Mouse (Mus musculus) kidney, postnatal 0 days (tissue): ENCODE results near the gene Prdm8. TPM values are rescaled to one million over a fixed set of nuclear protein-coding genes. Genes with fewer than 3 reads are reported as not detected.
A peak's percentile ranks its signal among the peaks of the same experiment; 100 is the strongest.

ENCODE experiments used
- ATAC-seq: fragments of 200-750 bp; cut with Nextera tagmentation; replicated peaks from 2 replicates; pipeline ENCODE4 v1.8.0; 2017; ENCODE audit warnings: low read depth, moderate number of reproducible peaks, moderate TSS enrichment, moderate library complexity; ENCODE audit not compliant: low FRiP score
- DNase-seq: peaks from one replicate; pipeline ENCODE4 v3.0.0-alpha.2; 2016; ENCODE audit warnings: low spot score
- H3K27ac ChIP-seq: fragments of 300-500 bp; sonication (generic); 2 replicates; pipeline ENCODE4 v1.5.1; 2014; ENCODE audit warnings: mild to moderate bottlenecking
- H3K27me3 ChIP-seq: fragments of 300-500 bp; sonication (generic); 2 replicates; pipeline ENCODE4 v1.6.1; 2014; ENCODE audit warnings: low read length, mixed read lengths; ENCODE audit not compliant: insufficient read depth
- H3K36me3 ChIP-seq: fragments of 300-500 bp; sonication (generic); 2 replicates; pipeline ENCODE4 v1.6.1; 2014; ENCODE audit warnings: low read length, mixed read lengths; ENCODE audit not compliant: insufficient read depth
- H3K4me1 ChIP-seq: fragments of 300-500 bp; sonication (generic); replicated peaks from 2 replicates; pipeline ENCODE4 v1.6.1; 2014; ENCODE audit warnings: antibody characterized with exemption, low read length, mixed read lengths; ENCODE audit not compliant: insufficient read depth
- H3K4me2 ChIP-seq: fragments of 300-500 bp; sonication (generic); 2 replicates; pipeline ENCODE4 v1.6.1; 2014; ENCODE audit warnings: mild to moderate bottlenecking, low read length, moderate library complexity, mixed read lengths
- H3K4me3 ChIP-seq: fragments of 300-500 bp; sonication (generic); replicated peaks from 2 replicates; pipeline ENCODE4 v1.5.1; 2014; ENCODE audit warnings: low read depth, low read length
- H3K9ac ChIP-seq: fragments of 300-500 bp; sonication (generic); 2 replicates; pipeline ENCODE4 v1.6.1; 2014; ENCODE audit warnings: low read depth, low read length
- H3K9me3 ChIP-seq: fragments of 300-500 bp; sonication (generic); replicated peaks from 2 replicates; pipeline ENCODE4 v1.6.1; 2016; ENCODE audit warnings: low read length, inconsistent platforms, mixed read lengths
- CTCF ChIP-seq: IDR thresholded peaks from 2 replicates; pipeline ENCODE4 v1.5.1; 2016; ENCODE audit warnings: antibody characterized with exemption, low read depth, mild to moderate bottlenecking, moderate library complexity
- WGBS: fragments of 180-500 bp; shearing (Covaris S2); extraction: QIAGEN DNeasy Blood & Tissue Kit; methylation state at CpG from one replicate; pipeline ENCODE4 v1.1.7; 2014; 5-methylcytosine and 5-hydroxymethylcytosine counted together
- polyA plus RNA-seq: library from polyadenylated mRNA; unstranded; fragments of >200 nt; fragmentation: Nextera tagmentation; extraction: Ambion mirVana; gene quantifications from 2 replicates; pipeline ENCODE4 v1.2.1, GENCODE M21; 2015

Prdm8 gene
- polyA plus RNA-seq, 1 experiment from 2014 or later: 0.04 TPM

DNA sequence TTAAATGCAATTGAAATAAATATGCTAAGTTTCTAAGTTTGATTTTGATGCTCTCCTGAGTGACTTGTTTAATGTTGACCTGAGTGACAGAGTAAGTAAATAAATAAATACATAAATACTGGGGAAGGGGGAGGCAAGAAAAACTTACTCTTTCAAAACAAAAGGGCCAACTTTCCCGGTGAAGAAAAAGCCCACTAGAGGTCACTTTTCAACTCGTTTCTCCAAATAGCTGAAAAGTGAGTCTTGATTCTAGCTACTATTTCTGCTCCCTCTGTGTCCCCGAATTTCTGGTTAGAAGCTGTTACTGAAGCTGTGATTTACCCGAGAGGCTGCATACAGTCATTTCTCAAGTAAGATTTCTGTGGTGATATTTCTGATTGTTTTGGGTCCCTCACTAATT lies 45.5 kb downstream of the Prdm8 start:
- DNase-seq (no peak), ATAC-seq (no peak)
- Histone ChIP-seq H3K9ac (no peak overlapping the region), H3K27me3 (no peaks in the 10 kb centered on the region), H3K4me1 (no peaks in the 10 kb centered on the region), H3K4me3 (no peak overlapping the region), H3K27ac (no peak overlapping the region), H3K4me2 (no peak overlapping the region), H3K36me3 (no peaks in the 10 kb centered on the region), H3K9me3 (no peaks in the 10 kb centered on the region)
- TF ChIP-seq CTCF: 0 out of 2 replicates have a peak, but pooled peaks have one; percentile 29
- 52% methylated on average over 4 of the region's 4 CpGs for WGBS

DNA sequence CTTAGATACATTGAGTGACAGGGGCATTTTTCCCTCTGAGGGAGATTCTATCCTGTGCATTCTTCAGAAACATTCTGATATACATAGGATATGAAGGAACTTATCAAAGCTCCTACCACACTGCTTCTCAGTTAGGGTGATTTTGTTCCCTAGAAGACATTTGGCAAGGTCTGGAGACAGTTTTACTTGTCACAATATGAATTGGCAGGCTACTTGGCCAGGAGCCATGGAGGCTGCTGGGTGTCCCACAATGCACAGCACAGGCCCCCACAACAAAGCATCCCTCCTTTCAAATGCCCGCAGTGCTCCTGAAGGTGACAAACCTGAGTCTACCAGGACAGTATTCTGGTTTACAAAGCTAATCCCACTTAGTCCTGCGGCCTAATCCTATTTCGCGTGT lies 55.0 kb downstream of the Prdm8 start:
- H3K9me3 ChIP-seq: no peaks in the 10 kb centered on the region
- WGBS: 84% methylated on average over 4 of the region's 4 CpGs
- DNase-seq: no peak
- no peaks in the 10 kb centered on the region for H3K36me3 ChIP-seq
- H3K27ac ChIP-seq: no peak overlapping the region
- ATAC-seq: no peak
- no peak overlapping the region for H3K9ac ChIP-seq
- H3K4me3 ChIP-seq: no peak overlapping the region
- H3K4me2 ChIP-seq: no peak overlapping the region
- no peaks in the 10 kb centered on the region for H3K27me3 ChIP-seq
- no peak for TF ChIP-seq CTCF
- no peaks in the 10 kb centered on the region for H3K4me1 ChIP-seq

DNA sequence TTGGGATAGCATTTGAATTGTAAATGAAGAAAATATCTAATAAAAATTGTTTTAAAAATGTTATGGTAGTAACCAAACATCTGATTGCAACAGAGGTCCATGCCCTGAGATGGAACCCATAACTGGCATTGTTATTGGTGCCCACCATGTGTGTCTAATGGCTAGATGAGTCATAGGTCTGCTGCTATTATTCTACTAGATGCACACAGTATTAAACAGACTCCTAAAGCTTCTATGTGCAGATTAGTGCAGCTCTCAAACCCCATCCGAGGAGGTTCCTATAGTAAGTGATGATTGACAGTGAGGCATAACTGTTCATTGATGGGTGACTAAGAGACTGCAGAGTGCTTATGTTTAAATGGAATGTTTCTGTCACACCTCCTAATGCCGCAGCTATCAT lies 59.7 kb downstream of the Prdm8 start:
- no peaks in the 10 kb centered on the region for H3K27me3 ChIP-seq
- H3K4me2 ChIP-seq: no peak overlapping the region
- TF ChIP-seq CTCF: no peak
- ATAC-seq: no peak
- DNase-seq: no peak
- H3K36me3 ChIP-seq: no peaks in the 10 kb centered on the region
- WGBS: 83% methylated on average over 2 of the region's 2 CpGs
- H3K9me3 ChIP-seq: no peaks in the 10 kb centered on the region
- H3K27ac ChIP-seq: no peak overlapping the region
- no peak overlapping the region for H3K4me3 ChIP-seq
- no peaks in the 10 kb centered on the region for H3K4me1 ChIP-seq
- no peak overlapping the region for H3K9ac ChIP-seq

DNA sequence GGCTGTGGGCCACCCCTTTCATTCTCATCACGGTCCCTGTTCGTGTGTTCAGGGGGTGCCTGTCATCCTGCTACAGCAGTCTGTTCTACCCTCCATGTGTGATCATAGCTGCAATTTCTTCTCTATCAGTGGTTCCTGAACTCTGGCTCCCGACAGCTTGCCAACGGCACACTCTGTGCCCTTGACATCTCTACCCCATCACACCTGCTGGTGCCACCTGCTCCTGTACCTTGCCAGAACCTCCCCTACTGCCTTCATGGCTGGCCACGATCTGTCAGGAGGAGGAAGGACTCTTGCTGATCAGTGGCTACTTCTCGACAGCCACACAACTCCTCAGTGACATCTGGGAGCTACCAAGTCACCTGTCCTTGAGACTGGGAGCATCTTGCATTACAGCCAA lies 62.5 kb downstream of the Prdm8 start:
- H3K36me3 ChIP-seq: no peaks in the 10 kb centered on the region
- no peak overlapping the region for H3K4me3 ChIP-seq
- ATAC-seq (no peak), DNase-seq (no peak)
- no peaks in the 10 kb centered on the region for H3K27me3 ChIP-seq
- H3K27ac ChIP-seq: no peak overlapping the region
- no peaks in the 10 kb centered on the region for H3K4me1 ChIP-seq
- H3K9me3 ChIP-seq: no peaks in the 10 kb centered on the region
- no peak overlapping the region for H3K9ac ChIP-seq
- no peak for TF ChIP-seq CTCF
- WGBS: 86% methylated on average over 6 of the region's 6 CpGs
- H3K4me2 ChIP-seq: no peak overlapping the region

DNA sequence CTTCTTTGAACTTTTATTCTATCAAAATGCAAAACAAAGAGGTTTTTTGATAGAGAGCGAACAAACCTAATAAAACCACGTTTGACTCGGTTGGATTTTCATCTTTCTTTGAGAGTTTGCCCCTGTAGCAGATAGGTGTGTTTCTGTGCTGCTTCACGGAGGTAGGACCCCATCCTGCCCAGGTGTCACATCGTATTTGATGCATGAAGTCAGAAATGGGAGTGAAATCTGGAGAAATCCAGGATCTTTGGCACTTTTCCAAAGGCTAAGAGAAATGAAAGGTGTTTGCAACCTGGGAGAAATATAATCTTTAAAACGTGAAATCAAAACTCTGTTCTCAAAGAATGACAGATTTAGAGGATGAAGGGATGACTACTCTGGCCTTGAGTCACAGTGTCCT lies 71.5 kb downstream of the Prdm8 start:
- Histone ChIP-seq H3K27me3 (no peaks in the 10 kb centered on the region), H3K4me2 (no peak overlapping the region), H3K9ac (no peak overlapping the region), H3K9me3 (no peaks in the 10 kb centered on the region), H3K27ac (no peak overlapping the region), H3K4me1 (no peaks in the 10 kb centered on the region), H3K4me3 (no peak overlapping the region), H3K36me3 (no peaks in the 10 kb centered on the region)
- ATAC-seq (no peak), DNase-seq (no peak)
- TF ChIP-seq CTCF: no peak
- WGBS: 79% methylated on average over 6 of the region's 6 CpGs

Other genes starting within 250 kb of the Prdm8 start
- 11.3 and 12.4 TPM in 2 replicates for gene Antxr2, start 136.2 kb upstream of the Prdm8 start, polyA plus RNA-seq
- gene Fgf5, start 87.0 kb downstream of the Prdm8 start, polyA plus RNA-seq: not detected in 2 replicates
- 0.34 and 0.43 TPM in 2 replicates for gene Cfap299, start 162.1 kb downstream of the Prdm8 start, polyA plus RNA-seq